Mouse (Mus musculus): ENCODE measurements around the gene Slc30a1. TPM values are rescaled to one million over a fixed set of nuclear protein-coding genes. Genes with fewer than 3 reads are reported as not detected.
A peak's percentile ranks its signal among the peaks of the same experiment; 100 is the strongest.

Gene Slc30a1
- polyA plus RNA-seq, 1 experiment from 2014 or later: 3.7 TPM

DNA sequence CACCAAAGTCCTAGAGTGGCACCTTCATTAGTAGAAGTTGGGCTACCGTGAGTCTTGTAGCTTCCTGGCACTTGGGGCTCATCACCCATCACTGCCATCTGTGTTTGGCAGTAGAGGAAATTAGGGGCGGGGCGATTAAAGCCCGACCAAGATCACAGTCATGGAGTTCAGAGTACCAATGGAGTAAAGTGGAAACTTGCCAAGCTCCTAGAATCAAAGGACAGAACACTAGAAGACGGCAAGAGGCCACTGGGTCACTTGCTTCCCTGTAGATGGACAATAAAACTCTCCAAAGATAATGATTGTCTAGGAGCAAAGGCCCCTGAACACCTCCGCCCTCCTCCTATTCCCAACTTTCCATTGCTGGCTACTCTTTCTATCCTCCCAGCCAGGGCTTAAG, 14.7 kb upstream of the Slc30a1 start:
- no peaks in the 10 kb centered on the region for H3K4me1 ChIP-seq (replicated peaks; ENCODE audit: control insufficient read depth, insufficient read depth, low read length)
- H3K9me3 ChIP-seq (ENCODE audit: control insufficient read depth, low read length): no peaks in the 10 kb centered on the region
- no peaks in the 10 kb centered on the region for H3K27me3 ChIP-seq (ENCODE audit: control insufficient read depth, insufficient read depth, low read length)
- no peak overlapping the region for H3K4me2 ChIP-seq (replicated peaks)
- H3K27ac ChIP-seq: no peak overlapping the region
- no peak for ATAC-seq (ENCODE audit: low FRiP score)
- H3K36me3 ChIP-seq (replicated peaks; ENCODE audit: control insufficient read depth, insufficient read depth): no peaks in the 10 kb centered on the region
- DNase-seq (ENCODE audit: low spot score): no peak
- no peak overlapping the region for H3K9ac ChIP-seq
- WGBS: 77% methylated on average over 6 of the region's 6 CpGs
- no peak overlapping the region for H3K4me3 ChIP-seq (replicated peaks; ENCODE audit: low read length)

DNA sequence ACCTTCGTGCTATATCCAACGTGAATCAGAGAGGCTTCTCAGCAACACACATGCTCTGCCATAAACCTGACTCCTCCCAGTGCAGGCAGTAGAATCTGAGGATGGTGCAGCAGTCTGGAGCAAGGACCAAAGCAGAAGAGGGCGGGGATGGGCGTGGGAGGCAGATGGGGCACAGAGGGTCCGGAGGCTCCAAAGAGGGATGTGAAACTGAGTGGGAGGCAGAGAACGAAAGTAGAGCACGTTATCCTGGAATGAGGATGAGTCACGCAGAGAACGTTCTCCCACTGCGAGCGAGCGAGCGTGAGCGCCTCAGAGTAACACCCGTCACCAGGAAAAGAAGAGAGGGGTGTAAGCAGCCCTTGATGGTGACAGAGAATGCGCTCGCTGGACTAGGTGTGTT, 12.2 kb upstream of the Slc30a1 start:
- no peak overlapping the region for H3K4me3 ChIP-seq (replicated peaks; ENCODE audit: low read length)

DNA sequence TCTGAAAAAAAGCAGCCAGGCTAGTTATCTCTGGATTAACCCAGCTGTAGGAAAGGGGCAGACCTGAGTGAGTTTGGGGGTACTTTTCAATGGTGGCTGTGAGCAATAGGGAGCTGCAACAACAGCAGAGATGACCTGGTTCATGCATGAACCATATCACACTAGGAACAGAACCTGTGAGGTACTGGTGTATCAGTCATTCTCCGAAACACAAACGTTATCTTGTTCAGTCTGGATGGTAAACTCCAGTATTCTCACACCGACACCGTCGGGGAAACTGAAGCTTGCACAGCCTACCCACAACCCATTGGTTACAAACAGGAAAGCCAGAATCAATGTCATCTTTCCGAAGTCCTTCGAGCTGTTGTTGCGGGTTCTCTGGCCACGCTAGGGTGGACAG, 11.7 kb upstream of the Slc30a1 start:
- Histone ChIP-seq H3K4me3 (replicated peaks; ENCODE audit: low read length) (no peak overlapping the region), H3K27ac (no peak overlapping the region), H3K27me3 (ENCODE audit: control insufficient read depth, insufficient read depth, low read length) (no peaks in the 10 kb centered on the region), H3K36me3 (replicated peaks; ENCODE audit: control insufficient read depth, insufficient read depth) (no peaks in the 10 kb centered on the region), H3K9ac (no peak overlapping the region), H3K4me2 (replicated peaks) (no peak overlapping the region), H3K9me3 (ENCODE audit: control insufficient read depth, low read length) (no peaks in the 10 kb centered on the region), H3K4me1 (replicated peaks; ENCODE audit: control insufficient read depth, insufficient read depth, low read length) (no peaks in the 10 kb centered on the region)
- 93% methylated on average over 9 of the region's 9 CpGs for whole genome bisulfite sequencing
- ATAC-seq (ENCODE audit: low FRiP score) (no peak), DNase-seq (ENCODE audit: low spot score) (no peak)

More for the DNA sequence above, 12.2 kb upstream of the Slc30a1 start:
- ATAC-seq (ENCODE audit: low FRiP score): no peak
- Histone ChIP-seq H3K27ac (no peak overlapping the region), H3K4me2 (replicated peaks) (no peak overlapping the region), H3K36me3 (replicated peaks; ENCODE audit: control insufficient read depth, insufficient read depth) (no peaks in the 10 kb centered on the region), H3K27me3 (ENCODE audit: control insufficient read depth, insufficient read depth, low read length) (no peaks in the 10 kb centered on the region), H3K9ac (no peak overlapping the region), H3K4me1 (replicated peaks; ENCODE audit: control insufficient read depth, insufficient read depth, low read length) (no peaks in the 10 kb centered on the region), H3K9me3 (ENCODE audit: control insufficient read depth, low read length) (no peaks in the 10 kb centered on the region)
- DNase-seq (ENCODE audit: low spot score): no peak
- 82% methylated on average over 17 of the region's 17 CpGs for WGBS

DNA sequence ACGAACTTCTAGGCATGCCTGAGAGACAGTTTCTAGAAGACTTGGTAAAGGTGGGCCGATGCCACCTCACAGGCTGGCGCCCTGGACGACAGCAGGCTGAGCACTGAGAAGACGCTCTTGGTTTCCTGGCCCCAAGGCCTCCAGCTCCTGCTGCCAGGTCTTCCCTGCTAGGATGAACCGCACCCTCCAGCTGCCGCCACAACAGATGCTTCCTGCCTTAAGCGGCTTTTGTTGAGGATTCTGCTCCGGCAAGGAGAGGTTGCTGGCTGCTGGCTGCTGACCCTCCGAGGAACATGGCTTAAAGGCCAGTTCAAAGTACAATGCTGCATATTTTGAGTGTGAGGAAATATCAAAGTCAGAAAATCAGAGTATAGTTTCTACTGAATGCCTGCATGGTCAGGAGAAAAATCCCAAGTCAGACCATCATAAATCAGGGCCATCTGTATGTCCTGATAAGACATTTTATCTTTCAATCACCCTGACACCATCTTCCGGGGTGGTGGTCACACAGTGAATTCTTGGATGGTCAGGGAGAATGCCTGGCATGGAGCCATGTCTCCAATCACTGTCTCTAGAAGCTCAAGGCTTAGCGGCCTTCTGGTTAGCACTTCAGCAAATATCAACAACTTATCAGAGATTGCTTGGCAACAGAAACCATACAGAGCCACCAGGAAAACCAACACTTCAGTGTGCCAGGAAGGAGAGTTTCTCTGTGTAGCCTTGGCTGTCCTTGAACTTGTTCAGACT, 9.6 kb upstream of the Slc30a1 start:
- Histone ChIP-seq H3K36me3 (replicated peaks; ENCODE audit: control insufficient read depth, insufficient read depth) (no peaks in the 10 kb centered on the region), H3K4me1 (replicated peaks; ENCODE audit: control insufficient read depth, insufficient read depth, low read length) (no peaks in the 10 kb centered on the region), H3K9me3 (ENCODE audit: control insufficient read depth, low read length) (no peaks in the 10 kb centered on the region), H3K4me3 (replicated peaks; ENCODE audit: low read length) (no peak overlapping the region), H3K27ac (no peak overlapping the region), H3K9ac (no peak overlapping the region), H3K4me2 (replicated peaks) (no peak overlapping the region), H3K27me3 (ENCODE audit: control insufficient read depth, insufficient read depth, low read length) (no peaks in the 10 kb centered on the region)
- DNase-seq (ENCODE audit: low spot score): no peak
- WGBS: 71% methylated on average over 12 of the region's 12 CpGs
- ATAC-seq (ENCODE audit: low FRiP score): no peak

DNA sequence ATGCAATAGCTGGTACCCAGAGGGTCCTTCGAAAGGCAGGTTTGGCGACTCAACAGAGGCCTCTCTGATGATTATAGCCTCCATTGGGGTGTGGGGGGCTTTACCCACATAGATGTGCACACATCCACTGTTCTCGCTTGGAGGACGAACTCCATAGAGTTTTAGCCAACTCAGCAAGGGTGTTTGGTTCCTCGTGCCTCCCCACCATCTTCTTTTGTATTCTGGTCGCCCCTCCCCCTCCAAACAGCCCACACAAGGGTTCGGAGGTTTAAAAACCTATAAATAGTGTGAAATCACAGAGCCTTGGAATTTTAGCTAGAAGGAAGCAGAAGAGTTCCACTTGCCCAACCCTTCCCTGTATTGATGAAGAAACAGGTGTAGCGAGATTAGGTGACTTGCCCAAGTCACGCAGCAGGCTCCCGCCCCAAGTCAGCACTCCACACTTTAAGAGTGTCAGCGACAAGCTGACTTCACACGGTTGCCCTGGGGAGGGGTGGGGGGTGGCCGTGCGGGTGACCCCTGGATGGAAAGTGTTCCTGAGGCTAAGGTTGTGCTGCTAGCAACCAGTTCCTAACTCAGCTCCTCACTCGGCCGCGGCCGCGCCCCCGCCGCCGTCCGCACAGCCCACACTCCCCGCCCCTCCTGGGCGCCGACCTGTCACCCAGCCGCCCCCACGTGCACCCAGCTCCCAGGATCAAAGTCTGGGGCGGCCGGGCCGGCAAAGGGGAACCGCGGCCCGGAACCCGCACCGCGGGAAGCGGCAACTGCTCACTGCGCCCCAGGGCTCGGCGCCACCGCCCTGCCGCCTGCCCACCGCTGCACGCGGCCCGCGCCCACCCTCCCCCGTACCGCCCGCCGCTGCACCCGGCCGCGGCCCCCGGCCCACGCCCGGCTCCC, 682 bp upstream of the Slc30a1 start:
- H3K27ac ChIP-seq: peak overlapping the region; percentile 48
- WGBS: 3% methylated on average over 54 of the region's 58 CpGs
- peak overlapping the region; percentile 75 for H3K9ac ChIP-seq
- peaks cover 38% of the 10 kb centered on the region for H3K4me1 ChIP-seq (replicated peaks; ENCODE audit: control insufficient read depth, insufficient read depth, low read length)
- H3K4me3 ChIP-seq (replicated peaks; ENCODE audit: low read length): peak overlapping the region; percentile 65
- peak; percentile 28 for DNase-seq (ENCODE audit: low spot score)
- peak overlapping the region; percentile 93 for H3K4me2 ChIP-seq (replicated peaks)
- no peaks in the 10 kb centered on the region for H3K9me3 ChIP-seq (ENCODE audit: control insufficient read depth, low read length)
- no peaks in the 10 kb centered on the region for H3K27me3 ChIP-seq (ENCODE audit: control insufficient read depth, insufficient read depth, low read length)
- ATAC-seq (ENCODE audit: low FRiP score): no peak; the same call in 1 of the 2 replicates
- peaks cover 9% of the 10 kb centered on the region for H3K36me3 ChIP-seq (replicated peaks; ENCODE audit: control insufficient read depth, insufficient read depth)

DNA sequence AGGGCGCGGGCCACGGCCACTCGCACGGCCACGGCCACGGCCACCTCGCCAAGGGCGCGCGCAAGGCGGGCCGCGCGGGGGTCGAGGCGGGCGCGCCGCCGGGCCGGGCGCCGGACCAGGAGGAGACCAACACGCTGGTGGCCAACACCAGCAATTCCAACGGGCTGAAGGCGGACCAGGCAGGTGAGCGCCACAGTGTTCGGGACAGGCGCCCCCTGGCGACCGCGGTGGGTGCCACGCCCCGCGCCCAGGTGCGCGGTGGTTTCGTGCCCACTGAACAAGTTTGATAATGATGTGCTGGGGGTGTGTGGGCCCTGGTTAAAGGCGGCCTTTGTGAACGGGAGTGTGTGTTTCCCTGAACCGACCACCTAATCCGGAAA, 854 bp downstream of the Slc30a1 start:
- H3K9me3 ChIP-seq (ENCODE audit: control insufficient read depth, low read length): no peaks in the 10 kb centered on the region
- peak overlapping the region; percentile 65 for H3K4me3 ChIP-seq (replicated peaks; ENCODE audit: low read length)
- under 1% methylated on average over 41 of the region's 43 CpGs for WGBS
- peaks cover 13% of the 10 kb centered on the region for H3K36me3 ChIP-seq (replicated peaks; ENCODE audit: control insufficient read depth, insufficient read depth)
- peak; percentile 23 for ATAC-seq (ENCODE audit: low FRiP score)
- H3K9ac ChIP-seq: peak overlapping the region; percentile 74
- H3K27ac ChIP-seq: peak overlapping the region; percentile 87
- H3K27me3 ChIP-seq (ENCODE audit: control insufficient read depth, insufficient read depth, low read length): no peaks in the 10 kb centered on the region
- peak overlapping the region; percentile 71 for H3K4me2 ChIP-seq (replicated peaks)
- DNase-seq (ENCODE audit: low spot score): peak; percentile 60
- peaks cover 51% of the 10 kb centered on the region for H3K4me1 ChIP-seq (replicated peaks; ENCODE audit: control insufficient read depth, insufficient read depth, low read length)

DNA sequence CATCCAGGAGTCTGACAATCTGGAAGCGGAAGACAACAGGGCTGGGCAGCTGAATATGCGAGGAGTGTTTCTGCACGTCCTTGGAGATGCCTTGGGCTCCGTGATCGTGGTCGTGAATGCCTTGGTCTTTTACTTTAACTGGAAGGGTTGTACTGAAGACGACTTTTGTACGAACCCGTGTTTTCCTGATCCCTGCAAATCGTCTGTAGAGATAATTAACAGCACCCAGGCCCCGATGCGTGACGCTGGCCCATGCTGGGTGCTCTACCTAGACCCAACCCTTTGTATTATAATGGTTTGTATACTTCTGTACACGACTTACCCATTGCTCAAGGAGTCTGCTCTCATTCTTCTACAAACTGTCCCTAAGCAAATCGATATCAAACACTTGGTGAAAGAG, 2.3 kb downstream of the Slc30a1 start:
- peaks cover 13% of the 10 kb centered on the region for H3K36me3 ChIP-seq (replicated peaks; ENCODE audit: control insufficient read depth, insufficient read depth)
- no peaks in the 10 kb centered on the region for H3K27me3 ChIP-seq (ENCODE audit: control insufficient read depth, insufficient read depth, low read length)
- no peak overlapping the region for H3K27ac ChIP-seq
- H3K9ac ChIP-seq: no peak overlapping the region
- 92% methylated on average over 15 of the region's 15 CpGs for WGBS
- H3K4me1 ChIP-seq (replicated peaks; ENCODE audit: control insufficient read depth, insufficient read depth, low read length): peaks cover 57% of the 10 kb centered on the region
- H3K4me3 ChIP-seq (replicated peaks; ENCODE audit: low read length): peak overlapping the region; percentile 65
- H3K4me2 ChIP-seq (replicated peaks): peak overlapping the region; percentile 71
- no peaks in the 10 kb centered on the region for H3K9me3 ChIP-seq (ENCODE audit: control insufficient read depth, low read length)
- ATAC-seq (ENCODE audit: low FRiP score) (no peak), DNase-seq (ENCODE audit: low spot score) (no peak)

DNA sequence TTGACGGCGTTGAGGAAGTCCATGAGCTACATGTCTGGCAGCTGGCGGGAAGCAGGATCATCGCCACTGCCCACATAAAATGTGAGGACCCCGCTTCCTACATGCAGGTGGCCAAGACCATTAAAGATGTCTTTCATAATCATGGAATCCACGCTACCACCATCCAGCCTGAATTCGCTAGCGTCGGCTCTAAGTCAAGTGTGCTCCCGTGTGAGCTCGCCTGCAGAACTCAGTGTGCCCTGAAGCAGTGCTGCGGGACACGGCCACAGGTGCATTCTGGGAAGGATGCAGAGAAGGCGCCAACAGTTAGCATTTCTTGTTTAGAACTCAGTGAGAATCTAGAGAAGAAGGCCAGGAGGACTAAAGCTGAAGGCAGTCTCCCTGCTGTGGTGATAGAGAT, 2.7 kb downstream of the Slc30a1 start:
- peaks cover 13% of the 10 kb centered on the region for H3K36me3 ChIP-seq (replicated peaks; ENCODE audit: control insufficient read depth, insufficient read depth)
- no peaks in the 10 kb centered on the region for H3K9me3 ChIP-seq (ENCODE audit: control insufficient read depth, low read length)
- H3K4me3 ChIP-seq (replicated peaks; ENCODE audit: low read length): peak overlapping the region; percentile 65
- peak overlapping the region; percentile 71 for H3K4me2 ChIP-seq (replicated peaks)
- no peaks in the 10 kb centered on the region for H3K27me3 ChIP-seq (ENCODE audit: control insufficient read depth, insufficient read depth, low read length)
- H3K4me1 ChIP-seq (replicated peaks; ENCODE audit: control insufficient read depth, insufficient read depth, low read length): peaks cover 57% of the 10 kb centered on the region
- no peak overlapping the region for H3K9ac ChIP-seq
- DNase-seq (ENCODE audit: low spot score) (no peak), ATAC-seq (ENCODE audit: low FRiP score) (no peak)
- WGBS: 95% methylated on average over 14 of the region's 14 CpGs
- H3K27ac ChIP-seq: no peak overlapping the region

DNA sequence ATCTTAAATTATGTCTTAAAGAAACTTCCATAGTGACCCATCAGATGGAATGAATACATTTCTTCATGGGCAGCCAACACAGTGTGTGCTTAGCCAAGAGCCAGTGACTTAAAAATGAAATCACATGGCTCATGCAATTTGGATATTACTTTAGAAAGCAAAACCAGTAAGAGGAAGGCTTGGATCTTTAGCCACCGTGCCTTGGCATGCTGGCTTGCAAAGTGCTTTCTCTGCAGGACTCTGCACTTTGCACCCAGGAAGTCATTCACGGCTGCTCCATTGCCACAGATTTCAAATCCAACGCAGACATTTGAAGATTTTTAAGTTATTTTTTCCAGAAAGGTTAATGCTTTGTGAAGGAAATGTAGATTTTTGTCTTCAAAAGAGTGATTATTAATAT, 4.1 kb downstream of the Slc30a1 start:
- Histone ChIP-seq H3K27ac (no peak overlapping the region), H3K36me3 (replicated peaks; ENCODE audit: control insufficient read depth, insufficient read depth) (peaks cover 13% of the 10 kb centered on the region), H3K27me3 (ENCODE audit: control insufficient read depth, insufficient read depth, low read length) (no peaks in the 10 kb centered on the region), H3K4me1 (replicated peaks; ENCODE audit: control insufficient read depth, insufficient read depth, low read length) (peaks cover 56% of the 10 kb centered on the region), H3K4me2 (replicated peaks) (peak overlapping the region; percentile 71), H3K4me3 (replicated peaks; ENCODE audit: low read length) (peak overlapping the region; percentile 6), H3K9ac (peak overlapping the region; percentile 12; the same call in 1 of the 2 replicates), H3K9me3 (ENCODE audit: control insufficient read depth, low read length) (no peaks in the 10 kb centered on the region)
- 66% methylated on average over 3 of the region's 3 CpGs for WGBS
- DNase-seq (ENCODE audit: low spot score): no peak
- ATAC-seq (ENCODE audit: low FRiP score): no peak
